Mouse (Mus musculus): ENCODE data around the gene Phrf1. TPM values are rescaled to one million over a fixed set of nuclear protein-coding genes. Genes with fewer than 3 reads are reported as not detected.
A peak's percentile ranks its signal among the peaks of the same experiment; 100 is the strongest.

Phrf1 gene
- polyA plus RNA-seq, 1 experiment, result 29.3 TPM

- Histone ChIP-seq H3K27me3 (ENCODE audit: control insufficient read depth, insufficient read depth, low read length) (0 out of 2 replicates have a peak, but pooled peaks cover 2% of the 10 kb centered on the region), H3K27ac (ENCODE audit: insufficient read depth, low read length) (no peak overlapping the region), H3K36me3 (ENCODE audit: control insufficient read depth, insufficient read depth, low read length) (no peaks in the 10 kb centered on the region), H3K4me3 (ENCODE audit: extremely low read depth, insufficient read depth, insufficient read length) (no peak overlapping the region), H3K4me1 (ENCODE audit: control insufficient read depth, insufficient read depth, insufficient read length) (peaks cover 13% of the 10 kb centered on the region)
- WGBS, result 87% methylated on average over 3 of the region's 3 CpGs
- no peak for DNase-seq (ENCODE audit: low read depth in 1 of 2, low spot score in 2 of 2)
- no peak for TF ChIP-seq CTCF (IDR thresholded peaks at IDR 0.05; ENCODE audit: extremely low read depth, insufficient read depth, insufficient read length, insufficient replicate concordance)
- TF ChIP-seq POLR2A (IDR thresholded peaks at IDR 0.05; ENCODE audit: low read depth, low read length), result no peak
Observed at GRCm38 (mm10) chr7:141270631-141271030, 42.0 kb downstream of the Phrf1 start.

- WGBS, result 56% methylated on average over 9 of the region's 9 CpGs
- no peak for TF ChIP-seq CTCF (IDR thresholded peaks at IDR 0.05; ENCODE audit: extremely low read depth, insufficient read depth, insufficient read length, insufficient replicate concordance)
- no peak for TF ChIP-seq POLR2A (IDR thresholded peaks at IDR 0.05; ENCODE audit: low read depth, low read length)
- Histone ChIP-seq H3K27me3 (ENCODE audit: control insufficient read depth, insufficient read depth, low read length) (peaks cover 7% of the 10 kb centered on the region; the same call in 1 of the 2 replicates), H3K27ac (ENCODE audit: insufficient read depth, low read length) (no peak overlapping the region), H3K4me1 (ENCODE audit: control insufficient read depth, insufficient read depth, insufficient read length) (peaks cover 18% of the 10 kb centered on the region; the same call in 1 of the 2 replicates), H3K36me3 (ENCODE audit: control insufficient read depth, insufficient read depth, low read length) (no peaks in the 10 kb centered on the region), H3K4me3 (ENCODE audit: extremely low read depth, insufficient read depth, insufficient read length) (no peak overlapping the region)
- DNase-seq (ENCODE audit: low read depth in 1 of 2, low spot score in 2 of 2), result no peak
Observed at GRCm38 (mm10) chr7:141275356-141275755, 46.8 kb downstream of the Phrf1 start.

- no peak within 1 kb of the TSS for H3K27ac ChIP-seq (ENCODE audit: insufficient read depth, low read length)
- TF ChIP-seq CTCF (IDR thresholded peaks at IDR 0.05; ENCODE audit: extremely low read depth, insufficient read depth, insufficient read length, insufficient replicate concordance) (no peak), POLR2A (IDR thresholded peaks at IDR 0.05; ENCODE audit: low read depth, low read length) (no peak)
- no peak within 1 kb of the TSS for H3K4me3 ChIP-seq (ENCODE audit: extremely low read depth, insufficient read depth, insufficient read length)
- DNase-seq (ENCODE audit: low read depth in 1 of 2, low spot score in 2 of 2), result peak in 1 of 2 experiments; percentile 28
- H3K36me3 ChIP-seq (ENCODE audit: control insufficient read depth, insufficient read depth, low read length), result no peaks in the 10 kb centered on the region
- H3K4me1 ChIP-seq (ENCODE audit: control insufficient read depth, insufficient read depth, insufficient read length), result peaks cover 18% of the 10 kb centered on the region; the same call in 1 of the 2 replicates
- peaks cover 5% of the 10 kb centered on the region; the same call in 1 of the 2 replicates for H3K27me3 ChIP-seq (ENCODE audit: control insufficient read depth, insufficient read depth, low read length)
- WGBS, result 69% methylated on average over 11 of the region's 11 CpGs
Observed at GRCm38 (mm10) chr7:141276546-141276945, 48.0 kb downstream of the Phrf1 start, which contains the start of gene Cdhr5. TSS of gene Cdhr5 (minus strand) at chr7:141276786.

- no peak overlapping the region for H3K4me3 ChIP-seq (ENCODE audit: extremely low read depth, insufficient read depth, insufficient read length)
- no peak overlapping the region for H3K27ac ChIP-seq (ENCODE audit: insufficient read depth, low read length)
- WGBS, result 90% methylated on average over 11 of the region's 11 CpGs
- peaks cover 5% of the 10 kb centered on the region; the same call in 1 of the 2 replicates for H3K27me3 ChIP-seq (ENCODE audit: control insufficient read depth, insufficient read depth, low read length)
- H3K36me3 ChIP-seq (ENCODE audit: control insufficient read depth, insufficient read depth, low read length), result no peaks in the 10 kb centered on the region
- no peak for DNase-seq (ENCODE audit: low read depth in 1 of 2, low spot score in 2 of 2)
- H3K4me1 ChIP-seq (ENCODE audit: control insufficient read depth, insufficient read depth, insufficient read length), result peaks cover 18% of the 10 kb centered on the region; the same call in 1 of the 2 replicates
- no peak for TF ChIP-seq CTCF (IDR thresholded peaks at IDR 0.05; ENCODE audit: extremely low read depth, insufficient read depth, insufficient read length, insufficient replicate concordance)
Observed at GRCm38 (mm10) chr7:141277701-141278678, 49.4 kb downstream of the Phrf1 start.

- Histone ChIP-seq H3K36me3 (ENCODE audit: control insufficient read depth, insufficient read depth, low read length) (no peaks in the 10 kb centered on the region), H3K27me3 (ENCODE audit: control insufficient read depth, insufficient read depth, low read length) (peaks cover 5% of the 10 kb centered on the region; the same call in 1 of the 2 replicates), H3K4me1 (ENCODE audit: control insufficient read depth, insufficient read depth, insufficient read length) (peaks cover 18% of the 10 kb centered on the region; the same call in 1 of the 2 replicates), H3K27ac (ENCODE audit: insufficient read depth, low read length) (no peak within 1 kb of the TSS), H3K4me3 (ENCODE audit: extremely low read depth, insufficient read depth, insufficient read length) (no peak within 1 kb of the TSS)
- 14% methylated on average over 46 of the region's 46 CpGs for whole genome bisulfite sequencing
- TF ChIP-seq CTCF (IDR thresholded peaks at IDR 0.05; ENCODE audit: extremely low read depth, insufficient read depth, insufficient read length, insufficient replicate concordance), result no peak
- no peak for TF ChIP-seq POLR2A (IDR thresholded peaks at IDR 0.05; ENCODE audit: low read depth, low read length)
- DNase-seq (ENCODE audit: low read depth in 1 of 2, low spot score in 2 of 2), result no peak
Observed at GRCm38 (mm10) chr7:141278766-141279590, 50.4 kb downstream of the Phrf1 start, which contains the start of gene Sct. TSS of gene Sct (minus strand) at chr7:141279133.

- H3K4me1 ChIP-seq (ENCODE audit: control insufficient read depth, insufficient read depth, insufficient read length), result 0 out of 2 replicates have a peak, but pooled peaks cover 6% of the 10 kb centered on the region
- 80% methylated on average over 6 of the region's 6 CpGs for WGBS
- H3K27me3 ChIP-seq (ENCODE audit: control insufficient read depth, insufficient read depth, low read length), result peaks cover 5% of the 10 kb centered on the region; the same call in 1 of the 2 replicates
Observed at GRCm38 (mm10) chr7:141281442-141281841, 52.9 kb downstream of the Phrf1 start.

More at GRCm38 (mm10) chr7:141281442-141281841, 52.9 kb downstream of the Phrf1 start:
- no peak for DNase-seq (ENCODE audit: low read depth in 1 of 2, low spot score in 2 of 2)
- TF ChIP-seq CTCF (IDR thresholded peaks at IDR 0.05; ENCODE audit: extremely low read depth, insufficient read depth, insufficient read length, insufficient replicate concordance) (no peak), POLR2A (IDR thresholded peaks at IDR 0.05; ENCODE audit: low read depth, low read length) (no peak)
- Histone ChIP-seq H3K27ac (ENCODE audit: insufficient read depth, low read length) (no peak overlapping the region), H3K36me3 (ENCODE audit: control insufficient read depth, insufficient read depth, low read length) (no peaks in the 10 kb centered on the region), H3K4me3 (ENCODE audit: extremely low read depth, insufficient read depth, insufficient read length) (no peak overlapping the region)
